Mouse (Mus musculus): ENCODE data around the gene Slc35e1. TPM values are rescaled to one million over a fixed set of nuclear protein-coding genes. Genes with fewer than 3 reads are reported as not detected.

Slc35e1 gene
- total and polyA plus RNA-seq, 3 experiments: 30.4 to 31.7 TPM; not detected in 1

GRCm38 (mm10) chr8:72499521-72500284 lies 7.3 kb upstream of the Slc35e1 start (continued):
- no peak for TF ChIP-seq SIN3A (IDR thresholded peaks at IDR 0.05; ENCODE audit: low read length)

- no peak for TF ChIP-seq SIN3A (IDR thresholded peaks at IDR 0.05; ENCODE audit: low read length)
- no peak for TF ChIP-seq TAL1 (IDR thresholded peaks at IDR 0.05; ENCODE audit: low read length)
- TF ChIP-seq CTCF (IDR thresholded peaks at IDR 0.05 in 2 of 3, conservative IDR thresholded peaks at IDR 0.05 in 1 of 3; ENCODE audit: control insufficient read depth in 1 of 3, insufficient read depth in 1 of 3, low read depth in 2 of 3, low read length in 3 of 3, poor library complexity in 1 of 3, severe bottlenecking in 1 of 3): no peak
- TF ChIP-seq GABPA (IDR thresholded peaks at IDR 0.05; ENCODE audit: low read depth, low read length): no peak
- no peak for TF ChIP-seq BHLHE40 (IDR thresholded peaks at IDR 0.05; ENCODE audit: borderline replicate concordance, low read depth, low read length)
- TF ChIP-seq NELFE (IDR thresholded peaks at IDR 0.05; ENCODE audit: low read depth, low read length): no peak
- TF ChIP-seq MYC (IDR thresholded peaks at IDR 0.05; ENCODE audit: low read depth, low read length): no peak
- no peak for TF ChIP-seq MAFK (IDR thresholded peaks at IDR 0.05; ENCODE audit: borderline replicate concordance, low read depth, low read length)
- TF ChIP-seq POLR2A (IDR thresholded peaks at IDR 0.05; ENCODE audit: control insufficient read depth in 1 of 2, insufficient read depth in 1 of 2, low read depth in 1 of 2, low read length in 2 of 2, poor library complexity in 1 of 2): no peak
- no peak for TF ChIP-seq EP300 (IDR thresholded peaks at IDR 0.05; ENCODE audit: low read depth in 1 of 2, low read length in 2 of 2)
- no peak for TF ChIP-seq ETS1 (IDR thresholded peaks at IDR 0.05; ENCODE audit: low read depth, low read length)
- TF ChIP-seq MAZ (IDR thresholded peaks at IDR 0.05; ENCODE audit: low read depth, low read length): no peak
- TF ChIP-seq MYB (IDR thresholded peaks at IDR 0.05; ENCODE audit: low read depth, low read length): no peak
- no peak for TF ChIP-seq E2F4 (IDR thresholded peaks at IDR 0.05; ENCODE audit: borderline replicate concordance, low read depth, low read length)
- TF ChIP-seq GATA1 (IDR thresholded peaks at IDR 0.05; ENCODE audit: low read depth, low read length): no peak
- no peak for TF ChIP-seq TCF12 (IDR thresholded peaks at IDR 0.05; ENCODE audit: low read depth, low read length)
- no peak for TF ChIP-seq JUND (IDR thresholded peaks at IDR 0.05; ENCODE audit: low read depth, low read length)
- TF ChIP-seq RAD21 (IDR thresholded peaks at IDR 0.05; ENCODE audit: low read depth, low read length): no peak
- no peak for TF ChIP-seq CHD2 (IDR thresholded peaks at IDR 0.05; ENCODE audit: low read length)
- no peak for TF ChIP-seq POLR2AphosphoS5 (IDR thresholded peaks at IDR 0.05; ENCODE audit: borderline replicate concordance, low read depth, low read length)
- H3K4me3 ChIP-seq (ENCODE audit: control insufficient read depth in 1 of 2, insufficient read depth in 1 of 2, low read depth in 2 of 2, low read length in 2 of 2): no peak overlapping the region
- H3K27me3 ChIP-seq (ENCODE audit: control insufficient read depth in 1 of 2, insufficient read depth in 2 of 2, low read length in 2 of 2): no peaks in the 10 kb centered on the region
- no peaks in the 10 kb centered on the region for H3K9me3 ChIP-seq (replicated peaks; ENCODE audit: insufficient read depth, low read length)
- H3K9ac ChIP-seq (ENCODE audit: control insufficient read depth, low read depth, low read length, poor library complexity, severe bottlenecking): no peak overlapping the region
- H3K27ac ChIP-seq (ENCODE audit: control insufficient read depth, low read depth, low read length): no peak overlapping the region
- no peak for DNase-seq (ENCODE audit: low read depth, low spot score)
- peaks cover 0 to 3% of the 10 kb centered on the region in 2 experiments; a peak in 1 of 4 replicates for H3K4me1 ChIP-seq (ENCODE audit: control insufficient read depth in 1 of 2, insufficient read depth in 2 of 2, low read length in 2 of 2)
- H3K79me2 ChIP-seq (ENCODE audit: control insufficient read depth, insufficient read depth, low read length, poor library complexity): peaks cover 41% of the 10 kb centered on the region
- H3K36me3 ChIP-seq (ENCODE audit: control insufficient read depth in 1 of 2, insufficient read depth in 2 of 2, low read length in 2 of 2): peaks cover 6 to 7% of the 10 kb centered on the region in 2 experiments
These were observed 6.1 kb upstream of the Slc35e1 start for GRCm38 (mm10) chr8:72498527-72498926.

All from MEL (cell line).